Mouse (Mus musculus): ENCODE results near the gene Mepce.

- TF ChIP-seq CTCF (conservative IDR thresholded peaks at IDR 0.05; ENCODE audit: insufficient read depth, insufficient read length, low read depth, low read length): no peak
- no peak for TF ChIP-seq POLR2A (IDR thresholded peaks at IDR 0.05; ENCODE audit: low read depth, low read length)
Measured at GRCm38 (mm10) chr5:137740506-137740905, 46.9 kb downstream of the Mepce start.
